Mouse (Mus musculus): ENCODE data around the gene Srebf1. TPM values are rescaled to one million over a fixed set of nuclear protein-coding genes. Genes with fewer than 3 reads are reported as not detected.

The Srebf1 gene
- polyA plus RNA-seq (2015; fragmentation: Nextera tagmentation; extraction: Ambion mirVana), result 47.7 and 50.9 TPM in 2 replicates

DNA sequence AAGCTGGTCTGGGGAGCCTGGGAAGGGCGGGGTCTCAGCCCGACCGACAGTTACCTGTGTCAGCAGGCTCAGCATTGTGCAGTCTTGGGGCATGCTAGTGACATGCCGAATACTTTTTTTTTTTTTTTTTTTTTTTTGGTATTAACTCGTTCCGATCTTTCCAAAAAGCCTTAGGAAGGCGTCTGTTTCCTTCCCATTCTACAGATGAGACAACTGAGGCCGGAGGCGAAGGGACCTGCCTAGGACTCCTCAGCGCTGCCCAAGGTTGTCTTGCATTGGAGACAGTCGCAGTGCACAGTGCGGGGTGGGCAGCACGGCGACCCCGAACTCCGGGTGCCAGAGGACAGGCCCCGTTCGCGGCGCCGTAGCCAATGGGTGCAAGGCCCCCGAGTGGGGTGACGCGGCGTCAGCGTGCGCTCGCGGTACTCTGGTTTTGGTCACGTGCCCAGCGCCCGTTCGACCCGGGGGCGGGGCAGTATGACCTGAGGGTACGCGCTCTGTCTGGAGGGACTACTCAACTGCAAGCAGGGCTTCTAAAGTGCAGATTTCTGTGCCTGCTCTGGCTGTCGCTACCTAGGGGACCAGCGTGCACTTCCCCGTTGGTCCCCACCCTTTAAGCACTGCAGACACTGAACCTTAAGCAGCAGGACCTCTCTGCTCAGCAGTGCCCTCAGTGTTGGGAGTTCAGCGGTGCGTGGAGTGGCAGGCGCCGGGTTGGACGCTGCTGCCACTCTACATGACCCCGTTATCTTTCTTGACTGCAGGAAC is at the start of gene Srebf1:
Srebf1 (minus strand) TSS at position 113 of the 768 bp plus-strand sequence.
- Histone ChIP-seq H3K4me3 (peak within 1 kb of the TSS; percentile 32), H3K27me3 (no peaks in the 10 kb centered on the region), H3K4me2 (peak within 1 kb of the TSS; percentile 75), H3K36me3 (no peaks in the 10 kb centered on the region), H3K9me3 (no peaks in the 10 kb centered on the region), H3K4me1 (replicated peaks) (peaks cover 32% of the 10 kb centered on the region), H3K9ac (peak within 1 kb of the TSS; percentile 34), H3K27ac (replicated peaks) (peak within 1 kb of the TSS; percentile 70)
- 6% methylated on average over 46 of the region's 46 CpGs for WGBS
- peak; percentile 81 for ATAC-seq (ENCODE audit: low FRiP score, low read depth)

DNA sequence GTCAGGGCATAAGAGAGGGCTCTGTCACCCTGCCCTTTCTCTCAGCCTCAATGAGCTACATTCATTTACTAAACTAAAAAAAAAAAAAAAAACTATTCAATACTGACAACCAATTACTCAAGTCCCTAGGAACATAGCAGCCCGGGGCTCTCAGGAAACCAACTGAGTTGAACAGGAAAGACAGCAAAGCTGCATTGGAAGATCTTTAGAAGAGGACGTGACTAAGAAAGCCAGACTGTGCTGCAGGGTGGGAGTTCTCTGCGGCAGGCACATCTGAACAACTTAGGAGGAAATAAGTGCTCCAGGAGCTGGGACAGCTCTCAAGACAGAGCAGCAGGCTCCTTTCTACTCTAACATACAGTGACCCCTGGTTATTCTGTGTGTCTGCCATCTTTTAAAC is 46.2 kb upstream of the Srebf1 start:
- Histone ChIP-seq H3K4me1 (replicated peaks) (peaks cover 17% of the 10 kb centered on the region), H3K9ac (no peak overlapping the region), H3K27ac (replicated peaks) (no peak overlapping the region), H3K36me3 (0 out of 2 replicates have a peak, but pooled peaks cover 5% of the 10 kb centered on the region), H3K9me3 (no peaks in the 10 kb centered on the region), H3K4me2 (no peak overlapping the region), H3K4me3 (no peak overlapping the region), H3K27me3 (no peaks in the 10 kb centered on the region)
- ATAC-seq (ENCODE audit: low FRiP score, low read depth), result no peak
- 36% methylated on average over 3 of the region's 3 CpGs for WGBS

DNA sequence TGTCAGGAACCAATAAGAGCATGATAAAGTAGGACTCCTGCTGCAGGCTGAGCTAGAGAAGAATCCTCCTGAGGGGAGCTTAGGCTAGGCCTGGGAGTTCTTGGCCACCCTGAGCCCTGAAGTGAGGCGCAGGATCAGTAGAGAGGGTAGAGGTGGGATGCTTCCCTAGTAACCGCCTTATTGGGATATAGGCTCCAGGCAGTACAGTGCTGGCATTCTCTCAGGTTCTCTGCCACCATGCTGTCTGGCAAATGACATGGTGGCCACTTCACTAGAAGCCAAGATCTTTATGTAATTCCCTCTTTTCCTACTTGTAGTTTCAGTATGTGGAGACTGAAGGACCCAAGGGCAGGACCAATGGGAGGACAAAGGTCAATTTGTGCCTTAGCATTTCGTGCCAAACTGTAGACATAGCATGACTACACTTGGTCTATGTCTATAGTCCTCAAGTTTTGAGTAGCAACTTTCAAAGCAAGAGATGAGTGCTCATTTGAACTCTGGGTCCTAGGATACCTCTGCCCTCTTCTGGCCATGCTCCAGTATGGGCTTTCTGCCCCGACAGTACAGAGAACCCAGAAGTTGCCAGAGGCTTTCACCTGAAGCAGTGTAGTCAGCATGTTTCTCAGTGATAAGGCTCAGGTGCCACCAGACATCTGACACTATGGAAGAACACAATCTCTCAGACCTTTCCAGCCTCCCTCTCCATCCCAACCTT is 43.0 kb upstream of the Srebf1 start:
- 80% methylated on average over 4 of the region's 4 CpGs for WGBS
- H3K27ac ChIP-seq (replicated peaks), result no peak overlapping the region
- H3K4me1 ChIP-seq (replicated peaks), result peaks cover 15% of the 10 kb centered on the region
- H3K4me2 ChIP-seq, result no peak overlapping the region
- no peaks in the 10 kb centered on the region for H3K9me3 ChIP-seq
- H3K9ac ChIP-seq, result no peak overlapping the region
- no peak overlapping the region for H3K4me3 ChIP-seq
- 0 out of 2 replicates have a peak, but pooled peaks cover 5% of the 10 kb centered on the region for H3K36me3 ChIP-seq
- ATAC-seq (ENCODE audit: low FRiP score, low read depth), result no peak
- H3K27me3 ChIP-seq, result no peaks in the 10 kb centered on the region

DNA sequence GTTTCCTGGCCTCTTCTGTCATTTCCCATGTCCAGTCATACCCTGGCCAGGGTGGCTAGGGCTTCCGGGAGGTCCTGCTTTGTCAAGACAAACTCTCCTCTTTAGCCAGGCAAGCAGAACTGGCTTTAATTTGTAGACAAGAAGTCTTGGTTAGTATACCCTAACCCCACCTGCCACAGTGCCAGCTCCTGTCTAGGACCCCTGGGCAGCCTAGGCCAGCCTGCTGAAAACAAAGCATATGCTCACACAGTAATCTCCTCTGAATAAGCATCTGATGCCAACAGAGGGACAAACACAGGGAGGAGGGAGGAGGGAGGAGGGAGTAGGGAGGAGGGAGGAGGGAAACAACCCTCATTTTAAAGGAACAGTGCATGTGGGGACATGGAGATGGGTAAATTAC is 42.3 kb upstream of the Srebf1 start:
- ATAC-seq (ENCODE audit: low FRiP score, low read depth), result peak; percentile 80
- 88% methylated on average over 1 of the region's 1 CpGs for WGBS
- Histone ChIP-seq H3K4me2 (no peak overlapping the region), H3K4me1 (replicated peaks) (peaks cover 15% of the 10 kb centered on the region), H3K9me3 (no peaks in the 10 kb centered on the region), H3K4me3 (no peak overlapping the region), H3K9ac (no peak overlapping the region), H3K27me3 (no peaks in the 10 kb centered on the region), H3K36me3 (0 out of 2 replicates have a peak, but pooled peaks cover 1% of the 10 kb centered on the region), H3K27ac (replicated peaks) (0 out of 2 replicates have a peak overlapping the region, but pooled peaks have one; percentile 21)

DNA sequence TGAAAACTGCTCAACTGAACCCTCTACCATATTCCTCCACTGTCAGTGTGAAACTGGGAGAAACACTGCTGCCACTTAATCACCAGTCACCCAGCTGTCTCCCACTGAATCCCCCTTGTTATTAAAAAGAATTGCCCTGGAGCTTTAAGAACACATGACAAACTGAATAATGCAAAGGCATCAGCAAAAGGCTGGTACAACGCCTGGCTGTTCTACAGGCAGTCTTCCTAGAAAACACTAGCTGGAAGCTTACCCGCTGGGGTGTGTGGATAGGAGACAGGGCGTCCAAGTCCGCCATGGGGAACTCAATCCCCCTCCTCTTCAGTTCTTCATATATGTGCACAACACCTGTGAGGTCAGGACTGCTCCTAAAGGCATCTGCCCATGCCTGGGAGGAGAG is 40.0 kb upstream of the Srebf1 start:
- WGBS, result 63% methylated on average over 4 of the region's 4 CpGs
- H3K4me2 ChIP-seq, result no peak overlapping the region
- peaks cover 21% of the 10 kb centered on the region for H3K4me1 ChIP-seq (replicated peaks)
- no peak overlapping the region for H3K27ac ChIP-seq (replicated peaks)
- H3K4me3 ChIP-seq, result no peak overlapping the region
- ATAC-seq (ENCODE audit: low FRiP score, low read depth), result no peak
- H3K9ac ChIP-seq, result no peak overlapping the region
- H3K36me3 ChIP-seq, result peaks cover 10% of the 10 kb centered on the region
- no peaks in the 10 kb centered on the region for H3K9me3 ChIP-seq
- H3K27me3 ChIP-seq, result no peaks in the 10 kb centered on the region

DNA sequence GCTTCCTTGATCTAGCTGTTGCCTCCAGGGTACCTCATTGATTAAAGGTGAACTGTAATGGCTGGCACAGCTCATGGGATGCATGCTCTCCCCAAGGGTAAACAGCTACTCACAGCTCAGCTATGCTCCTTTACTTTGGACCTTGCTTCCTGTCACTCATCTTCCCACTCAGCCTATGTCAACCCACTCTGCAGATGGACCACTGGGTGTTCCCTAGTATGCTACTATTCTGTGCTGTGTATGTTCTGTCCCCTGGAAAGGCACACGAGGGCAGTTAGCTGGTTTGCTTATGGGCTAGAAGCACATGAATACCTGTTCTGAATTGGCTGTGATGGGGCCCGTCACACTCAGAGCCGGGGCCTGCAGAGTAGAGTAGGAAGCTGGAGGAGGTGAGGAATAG is 38.4 kb upstream of the Srebf1 start:
- peaks cover 37% of the 10 kb centered on the region for H3K4me1 ChIP-seq (replicated peaks)
- 90% methylated on average over 3 of the region's 3 CpGs for WGBS
- ATAC-seq (ENCODE audit: low FRiP score, low read depth), result no peak

DNA sequence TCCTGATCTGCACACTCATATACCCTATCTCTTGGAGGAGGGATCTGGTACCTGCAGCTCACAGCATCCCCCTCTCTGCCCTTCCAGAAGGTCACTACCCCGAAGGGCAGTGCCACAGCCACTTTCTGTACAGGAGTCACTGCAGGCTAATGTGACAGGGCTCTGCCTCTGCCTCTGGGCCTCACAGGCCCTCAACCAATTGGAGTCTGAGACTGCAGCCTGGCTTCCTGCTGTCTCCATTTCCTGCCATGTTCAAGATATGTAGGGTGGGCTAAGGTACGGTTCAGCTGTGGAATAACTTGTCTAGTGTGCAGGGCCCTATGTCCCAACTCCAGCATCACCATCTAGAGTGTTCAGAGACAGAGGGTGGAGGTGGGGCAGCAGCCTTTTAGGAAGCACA is 35.3 kb upstream of the Srebf1 start:
- Histone ChIP-seq H3K9ac (no peak overlapping the region), H3K4me2 (no peak overlapping the region), H3K4me3 (no peak overlapping the region), H3K4me1 (replicated peaks) (peaks cover 34% of the 10 kb centered on the region), H3K36me3 (peaks cover 11% of the 10 kb centered on the region), H3K27ac (replicated peaks) (no peak overlapping the region), H3K9me3 (no peaks in the 10 kb centered on the region), H3K27me3 (no peaks in the 10 kb centered on the region)
- WGBS, result 78% methylated on average over 2 of the region's 2 CpGs
- no peak for ATAC-seq (ENCODE audit: low FRiP score, low read depth)

More for the DNA sequence above, 38.4 kb upstream of the Srebf1 start:
- Histone ChIP-seq H3K9me3 (no peaks in the 10 kb centered on the region), H3K27ac (replicated peaks) (no peak overlapping the region), H3K36me3 (peaks cover 11% of the 10 kb centered on the region), H3K4me3 (no peak overlapping the region), H3K27me3 (no peaks in the 10 kb centered on the region), H3K4me2 (no peak overlapping the region), H3K9ac (no peak overlapping the region)

DNA sequence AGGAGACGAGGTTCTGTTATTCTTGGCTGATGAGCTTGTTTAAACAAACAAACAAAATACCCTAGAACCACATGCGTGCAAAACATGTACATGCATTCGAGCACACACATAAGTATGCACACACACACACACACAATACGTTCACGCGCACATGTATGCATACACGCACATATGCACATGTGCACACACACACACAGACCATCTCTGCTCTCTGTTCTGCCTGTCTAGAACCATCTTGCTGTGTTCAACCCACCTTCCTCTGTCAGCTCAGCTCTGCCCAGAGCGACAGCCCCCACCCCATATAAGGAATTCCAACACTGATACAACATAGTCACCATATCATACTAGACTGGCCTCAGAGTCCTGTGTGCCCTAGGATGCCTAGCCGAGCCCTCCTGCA is 34.3 kb upstream of the Srebf1 start:
- Histone ChIP-seq H3K4me3 (no peak overlapping the region), H3K9ac (no peak overlapping the region)
- ATAC-seq (ENCODE audit: low FRiP score, low read depth), result no peak

DNA sequence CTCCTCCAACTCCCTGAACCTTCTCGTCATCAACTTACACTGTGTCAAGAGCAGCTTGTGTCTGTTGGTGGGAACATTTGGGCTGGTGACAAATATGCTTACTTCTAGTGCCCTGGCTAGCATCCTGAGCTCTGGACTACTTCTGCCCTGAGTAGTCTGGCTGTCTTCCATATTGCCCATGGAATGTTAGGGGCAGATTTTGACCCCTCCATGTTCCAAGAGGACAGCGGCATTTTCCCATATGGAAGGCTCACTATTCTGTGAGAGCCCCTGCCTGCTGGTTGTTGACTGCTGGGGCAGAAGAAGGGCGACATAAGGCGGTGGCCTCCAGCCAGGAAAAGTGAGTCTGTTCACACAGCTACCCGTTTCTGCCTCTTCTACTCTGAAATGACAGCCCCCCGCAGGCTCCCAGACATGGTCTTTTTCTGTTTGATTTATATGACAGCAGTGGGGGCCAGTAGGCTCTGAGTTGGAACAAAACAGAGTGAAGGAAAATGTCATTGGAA is 33.8 kb upstream of the Srebf1 start:
- Histone ChIP-seq H3K9ac (no peak overlapping the region), H3K9me3 (no peaks in the 10 kb centered on the region), H3K36me3 (peaks cover 18% of the 10 kb centered on the region), H3K4me3 (no peak overlapping the region), H3K27me3 (no peaks in the 10 kb centered on the region), H3K27ac (replicated peaks) (peak overlapping the region; percentile 50), H3K4me1 (replicated peaks) (peaks cover 28% of the 10 kb centered on the region), H3K4me2 (no peak overlapping the region)
- peak; percentile 63 for ATAC-seq (ENCODE audit: low FRiP score, low read depth)
- 35% methylated on average over 6 of the region's 6 CpGs for WGBS

More for the DNA sequence above, 34.3 kb upstream of the Srebf1 start:
- Histone ChIP-seq H3K9me3 (no peaks in the 10 kb centered on the region), H3K36me3 (peaks cover 13% of the 10 kb centered on the region), H3K4me1 (replicated peaks) (peaks cover 28% of the 10 kb centered on the region), H3K27me3 (no peaks in the 10 kb centered on the region), H3K4me2 (no peak overlapping the region), H3K27ac (replicated peaks) (peak overlapping the region; percentile 50)
- WGBS, result 67% methylated on average over 9 of the region's 9 CpGs

DNA sequence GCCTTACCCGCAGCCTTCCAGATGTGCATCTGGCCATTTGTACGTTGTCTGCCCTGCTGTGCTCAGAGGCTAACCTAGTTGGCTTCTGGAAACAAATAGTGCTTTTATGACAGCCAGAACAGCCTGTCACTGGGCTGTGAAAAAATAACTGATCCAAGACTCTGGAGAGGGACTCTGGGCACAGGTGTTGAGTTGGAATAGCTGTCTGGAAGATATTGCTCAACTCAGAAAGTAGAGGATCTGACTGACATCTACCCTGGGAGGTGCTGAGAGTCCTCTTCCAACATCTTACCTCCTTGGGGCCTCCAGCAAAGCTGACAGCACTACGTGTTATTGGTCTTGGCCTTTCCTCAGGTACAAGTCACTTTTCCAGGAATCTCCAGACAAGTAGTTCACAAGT is 33.3 kb upstream of the Srebf1 start:
- no peak for ATAC-seq (ENCODE audit: low FRiP score, low read depth)
- Histone ChIP-seq H3K9me3 (no peaks in the 10 kb centered on the region), H3K4me1 (replicated peaks) (peaks cover 28% of the 10 kb centered on the region), H3K4me3 (no peak overlapping the region), H3K36me3 (peaks cover 18% of the 10 kb centered on the region), H3K9ac (no peak overlapping the region), H3K27ac (replicated peaks) (peak overlapping the region; percentile 50), H3K4me2 (no peak overlapping the region), H3K27me3 (no peaks in the 10 kb centered on the region)
- 64% methylated on average over 3 of the region's 3 CpGs for whole genome bisulfite sequencing

DNA sequence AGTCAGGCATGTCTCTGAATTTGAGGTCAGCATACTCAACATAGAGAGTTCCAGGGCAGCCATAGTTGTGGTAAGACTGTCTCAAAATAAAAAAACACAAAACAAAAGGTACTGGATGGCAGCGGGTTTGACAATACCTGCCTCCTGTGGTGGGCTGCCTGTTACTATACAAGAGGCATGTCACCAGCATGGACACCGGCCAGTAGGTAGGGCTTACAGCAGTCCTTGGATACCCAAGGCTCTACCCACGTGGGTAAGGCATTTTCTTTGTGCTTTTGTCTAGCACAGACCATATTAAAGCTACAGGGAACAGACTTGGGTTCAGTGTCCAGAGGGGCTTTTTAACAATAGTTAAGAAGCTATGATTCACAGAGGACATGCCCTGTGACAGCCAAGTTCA is 32.8 kb upstream of the Srebf1 start:
- Histone ChIP-seq H3K9me3 (no peaks in the 10 kb centered on the region), H3K4me1 (replicated peaks) (peaks cover 28% of the 10 kb centered on the region), H3K4me2 (no peak overlapping the region), H3K36me3 (peaks cover 23% of the 10 kb centered on the region), H3K4me3 (no peak overlapping the region), H3K9ac (no peak overlapping the region), H3K27ac (replicated peaks) (0 out of 2 replicates have a peak overlapping the region, but pooled peaks have one; percentile 50), H3K27me3 (no peaks in the 10 kb centered on the region)
- ATAC-seq (ENCODE audit: low FRiP score, low read depth), result peak; percentile 27; the same call in 1 of the 2 replicates
- WGBS, result 31% methylated on average over 3 of the region's 3 CpGs

DNA sequence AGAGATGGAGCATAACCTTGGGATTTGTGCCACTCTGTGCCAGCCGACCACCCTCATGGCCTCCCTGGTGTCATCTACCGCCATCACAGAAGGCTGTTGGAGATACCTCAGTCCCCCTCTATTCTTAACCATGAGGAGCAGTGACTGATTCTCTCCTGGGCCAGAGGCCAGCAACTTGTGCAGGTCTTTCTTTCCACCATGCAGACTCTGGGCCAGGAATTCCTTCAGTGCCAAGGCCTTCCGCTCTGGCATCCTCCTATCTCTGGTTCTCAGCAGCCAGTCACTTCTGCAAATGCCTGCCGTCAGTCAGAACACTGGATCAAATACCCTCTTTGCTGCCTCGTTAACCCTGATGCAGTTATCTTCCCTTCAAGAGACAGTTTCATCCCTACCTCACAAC is 31.9 kb upstream of the Srebf1 start:
- Histone ChIP-seq H3K27me3 (no peaks in the 10 kb centered on the region), H3K4me2 (no peak overlapping the region), H3K36me3 (peaks cover 24% of the 10 kb centered on the region), H3K9ac (no peak overlapping the region), H3K9me3 (no peaks in the 10 kb centered on the region), H3K4me3 (no peak overlapping the region), H3K27ac (replicated peaks) (peak overlapping the region; percentile 10; the same call in 1 of the 2 replicates), H3K4me1 (replicated peaks) (peaks cover 28% of the 10 kb centered on the region)
- ATAC-seq (ENCODE audit: low FRiP score, low read depth), result no peak
- 61% methylated on average over 5 of the region's 5 CpGs for WGBS
